Mouse (Mus musculus): Measurements from ENCODE around the gene Ralgapa2. TPM values are rescaled to one million over a fixed set of nuclear protein-coding genes. Genes with fewer than 3 reads are reported as not detected.
"Not testable (repeated sequence)": the region's sequence is repeated elsewhere in the genome, so short reads cannot be mapped to it uniquely, and the experiment has no call there.

The Ralgapa2 gene
- polyA plus RNA-seq, 1 experiment from 2014 or later = 9.0 TPM

- Histone ChIP-seq H3K36me3 (no peaks in the 10 kb centered on the region), H3K27me3 (replicated peaks) (no peaks in the 10 kb centered on the region), H3K4me2 (no peak overlapping the region), H3K9ac (no peak overlapping the region), H3K4me1 (0 out of 2 replicates have a peak, but pooled peaks cover 4% of the 10 kb centered on the region), H3K9me3 (no peaks in the 10 kb centered on the region), H3K27ac (no peak overlapping the region), H3K4me3 (replicated peaks) (no peak overlapping the region)
- no peak for ATAC-seq (ENCODE audit: insufficient read depth, low FRiP score, low read depth)
- WGBS = 92% methylated on average over 4 of the region's 4 CpGs
Observed at GRCm38 (mm10) chr2:146468016-146468415, 44.1 kb downstream of the Ralgapa2 start.

GRCm38 (mm10) chr2:146466811-146467210 lies 45.3 kb downstream of the Ralgapa2 start:
- ATAC-seq (ENCODE audit: insufficient read depth, low FRiP score, low read depth); H3K4me1 ChIP-seq; H3K27me3 ChIP-seq (replicated peaks); H3K9ac ChIP-seq; H3K9me3 ChIP-seq; H3K4me2 ChIP-seq; H3K27ac ChIP-seq; H3K4me3 ChIP-seq (replicated peaks); H3K36me3 ChIP-seq: not testable (repeated sequence)
- WGBS = 78% methylated on average over 3 of the region's 3 CpGs

- no peaks in the 10 kb centered on the region for H3K36me3 ChIP-seq
- H3K27ac ChIP-seq = no peak overlapping the region
- ATAC-seq (ENCODE audit: insufficient read depth, low FRiP score, low read depth) = no peak
- no peaks in the 10 kb centered on the region for H3K27me3 ChIP-seq (replicated peaks)
- H3K4me2 ChIP-seq = no peak overlapping the region
- no peak overlapping the region for H3K4me3 ChIP-seq (replicated peaks)
- whole genome bisulfite sequencing = 66% methylated on average over 2 of the region's 2 CpGs
- H3K4me1 ChIP-seq = no peaks in the 10 kb centered on the region
- H3K9ac ChIP-seq = no peak overlapping the region
- H3K9me3 ChIP-seq = no peaks in the 10 kb centered on the region
Observed at GRCm38 (mm10) chr2:146457494-146457893, 54.6 kb downstream of the Ralgapa2 start.

- no peaks in the 10 kb centered on the region for H3K36me3 ChIP-seq
- no peak overlapping the region for H3K4me3 ChIP-seq (replicated peaks)
- H3K27ac ChIP-seq = no peak overlapping the region
- 69% methylated on average over 7 of the region's 7 CpGs for WGBS
- no peaks in the 10 kb centered on the region for H3K27me3 ChIP-seq (replicated peaks)
- no peak overlapping the region for H3K9ac ChIP-seq
- no peak for ATAC-seq (ENCODE audit: insufficient read depth, low FRiP score, low read depth)
- no peaks in the 10 kb centered on the region for H3K4me1 ChIP-seq
- no peaks in the 10 kb centered on the region for H3K9me3 ChIP-seq
- H3K4me2 ChIP-seq = no peak overlapping the region
Observed at GRCm38 (mm10) chr2:146456612-146457011, 55.5 kb downstream of the Ralgapa2 start.

- Histone ChIP-seq H3K36me3 (no peaks in the 10 kb centered on the region), H3K9ac (no peak overlapping the region), H3K27ac (no peak overlapping the region), H3K4me2 (no peak overlapping the region), H3K4me3 (replicated peaks) (no peak overlapping the region), H3K27me3 (replicated peaks) (no peaks in the 10 kb centered on the region), H3K9me3 (no peaks in the 10 kb centered on the region), H3K4me1 (no peaks in the 10 kb centered on the region)
- 87% methylated on average over 4 of the region's 4 CpGs for WGBS
- no peak for ATAC-seq (ENCODE audit: insufficient read depth, low FRiP score, low read depth)
Observed at GRCm38 (mm10) chr2:146456062-146456461, 56.1 kb downstream of the Ralgapa2 start.

- Histone ChIP-seq H3K27me3 (replicated peaks) (no peaks in the 10 kb centered on the region), H3K9ac (no peak overlapping the region), H3K27ac (no peak overlapping the region), H3K4me3 (replicated peaks) (no peak overlapping the region), H3K4me2 (no peak overlapping the region), H3K9me3 (no peaks in the 10 kb centered on the region), H3K4me1 (no peaks in the 10 kb centered on the region), H3K36me3 (no peaks in the 10 kb centered on the region)
- 83% methylated on average over 3 of the region's 3 CpGs for WGBS
- ATAC-seq (ENCODE audit: insufficient read depth, low FRiP score, low read depth) = no peak
Observed at GRCm38 (mm10) chr2:146444009-146444408, 68.1 kb downstream of the Ralgapa2 start.

GRCm38 (mm10) chr2:146443291-146443875 lies 68.8 kb downstream of the Ralgapa2 start:
- Histone ChIP-seq H3K4me2 (no peak overlapping the region), H3K27ac (no peak overlapping the region), H3K4me1 (no peaks in the 10 kb centered on the region), H3K36me3 (no peaks in the 10 kb centered on the region), H3K9me3 (no peaks in the 10 kb centered on the region), H3K4me3 (replicated peaks) (no peak overlapping the region), H3K9ac (no peak overlapping the region), H3K27me3 (replicated peaks) (no peaks in the 10 kb centered on the region)
- 88% methylated on average over 9 of the region's 9 CpGs for WGBS
- ATAC-seq (ENCODE audit: insufficient read depth, low FRiP score, low read depth) = no peak

- ATAC-seq (ENCODE audit: insufficient read depth, low FRiP score, low read depth) = no peak
- no peak overlapping the region for H3K9ac ChIP-seq
- H3K27ac ChIP-seq = no peak overlapping the region
- no peaks in the 10 kb centered on the region for H3K9me3 ChIP-seq
- 58% methylated on average over 4 of the region's 4 CpGs for WGBS
- no peak overlapping the region for H3K4me3 ChIP-seq (replicated peaks)
- no peak overlapping the region for H3K4me2 ChIP-seq
- H3K36me3 ChIP-seq = no peaks in the 10 kb centered on the region
- H3K4me1 ChIP-seq = no peaks in the 10 kb centered on the region
- no peaks in the 10 kb centered on the region for H3K27me3 ChIP-seq (replicated peaks)
Observed at GRCm38 (mm10) chr2:146441711-146442110, 70.4 kb downstream of the Ralgapa2 start.

- no peak overlapping the region for H3K9ac ChIP-seq
- no peak overlapping the region for H3K4me3 ChIP-seq (replicated peaks)
- no peak overlapping the region for H3K27ac ChIP-seq
- H3K9me3 ChIP-seq = no peaks in the 10 kb centered on the region
- no peaks in the 10 kb centered on the region for H3K36me3 ChIP-seq
- ATAC-seq (ENCODE audit: insufficient read depth, low FRiP score, low read depth) = no peak
- 89% methylated on average over 3 of the region's 3 CpGs for WGBS
- H3K4me1 ChIP-seq = no peaks in the 10 kb centered on the region
- no peaks in the 10 kb centered on the region for H3K27me3 ChIP-seq (replicated peaks)
- no peak overlapping the region for H3K4me2 ChIP-seq
Observed at GRCm38 (mm10) chr2:146428751-146429150, 83.4 kb downstream of the Ralgapa2 start.

- Histone ChIP-seq H3K27me3 (replicated peaks) (no peaks in the 10 kb centered on the region), H3K9ac (no peak overlapping the region), H3K27ac (no peak overlapping the region), H3K4me3 (replicated peaks) (no peak overlapping the region), H3K4me1 (no peaks in the 10 kb centered on the region), H3K4me2 (no peak overlapping the region), H3K36me3 (no peaks in the 10 kb centered on the region), H3K9me3 (no peaks in the 10 kb centered on the region)
- WGBS = 82% methylated on average over 3 of the region's 3 CpGs
- no peak for ATAC-seq (ENCODE audit: insufficient read depth, low FRiP score, low read depth)
Observed at GRCm38 (mm10) chr2:146427380-146427779, 84.8 kb downstream of the Ralgapa2 start.

- Histone ChIP-seq H3K27me3 (replicated peaks) (no peaks in the 10 kb centered on the region), H3K4me1 (no peaks in the 10 kb centered on the region), H3K36me3 (no peaks in the 10 kb centered on the region), H3K4me3 (replicated peaks) (no peak overlapping the region), H3K9me3 (no peaks in the 10 kb centered on the region), H3K9ac (no peak overlapping the region), H3K4me2 (no peak overlapping the region), H3K27ac (no peak overlapping the region)
- ATAC-seq (ENCODE audit: insufficient read depth, low FRiP score, low read depth) = no peak
- 78% methylated on average over 7 of the region's 7 CpGs for WGBS
Observed at GRCm38 (mm10) chr2:146426321-146426720, 85.8 kb downstream of the Ralgapa2 start.

- Histone ChIP-seq H3K4me3 (replicated peaks) (no peak overlapping the region), H3K4me1 (no peaks in the 10 kb centered on the region), H3K4me2 (no peak overlapping the region), H3K9ac (no peak overlapping the region), H3K9me3 (no peaks in the 10 kb centered on the region), H3K36me3 (no peaks in the 10 kb centered on the region), H3K27me3 (replicated peaks) (no peaks in the 10 kb centered on the region), H3K27ac (no peak overlapping the region)
- WGBS = 86% methylated on average over 2 of the region's 2 CpGs
- no peak for ATAC-seq (ENCODE audit: insufficient read depth, low FRiP score, low read depth)
Observed at GRCm38 (mm10) chr2:146425235-146425634, 86.9 kb downstream of the Ralgapa2 start.

- H3K4me3 ChIP-seq (replicated peaks) = no peak overlapping the region
- ATAC-seq (ENCODE audit: insufficient read depth, low FRiP score, low read depth) = no peak
- H3K27me3 ChIP-seq (replicated peaks) = no peaks in the 10 kb centered on the region
- no peak overlapping the region for H3K27ac ChIP-seq
- 75% methylated on average over 4 of the region's 4 CpGs for WGBS
- H3K4me2 ChIP-seq = no peak overlapping the region
- H3K4me1 ChIP-seq = no peaks in the 10 kb centered on the region
- no peaks in the 10 kb centered on the region for H3K9me3 ChIP-seq
- no peak overlapping the region for H3K9ac ChIP-seq
- H3K36me3 ChIP-seq = no peaks in the 10 kb centered on the region
Observed at GRCm38 (mm10) chr2:146423710-146424301, 88.3 kb downstream of the Ralgapa2 start.
